Mouse (Mus musculus) heart, postnatal 0 days (tissue): ENCODE results near the gene Lrrn4.

Experiments used
- CTCF ChIP-seq: IDR thresholded peaks from 2 replicates; pipeline ENCODE4 v1.5.1; 2016; ENCODE audit warnings: antibody characterized with exemption, control low read depth, low read depth
- EP300 ChIP-seq: IDR thresholded peaks from 2 replicates; pipeline ENCODE4 v1.6.1; 2016; ENCODE audit warnings: antibody characterized with exemption, low read depth

DNA sequence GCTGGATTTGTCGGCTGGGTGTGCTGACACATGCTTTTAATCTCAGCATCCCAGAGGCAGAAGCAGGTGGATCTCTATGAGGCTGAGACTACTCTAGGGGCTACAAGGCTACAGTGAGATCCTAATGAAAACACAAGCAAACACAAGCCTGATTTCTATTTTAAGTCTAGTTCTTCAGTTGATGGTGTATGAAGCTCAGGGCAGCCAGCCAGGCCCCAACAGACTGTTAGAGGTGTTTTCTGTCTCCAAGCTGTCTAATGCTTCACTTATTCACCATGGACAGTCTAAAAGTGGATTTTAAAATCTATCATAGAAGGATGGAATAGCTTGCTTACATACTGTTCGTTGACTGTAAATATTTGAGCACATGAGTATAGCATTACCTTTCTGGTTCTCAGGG lies 19.2 kb downstream of the Lrrn4 start:
- TF ChIP-seq EP300 (no peak), CTCF (no peak)
